8 mouse cellular contexts compared by ENCODE assay signal in the genomic region with DNA sequence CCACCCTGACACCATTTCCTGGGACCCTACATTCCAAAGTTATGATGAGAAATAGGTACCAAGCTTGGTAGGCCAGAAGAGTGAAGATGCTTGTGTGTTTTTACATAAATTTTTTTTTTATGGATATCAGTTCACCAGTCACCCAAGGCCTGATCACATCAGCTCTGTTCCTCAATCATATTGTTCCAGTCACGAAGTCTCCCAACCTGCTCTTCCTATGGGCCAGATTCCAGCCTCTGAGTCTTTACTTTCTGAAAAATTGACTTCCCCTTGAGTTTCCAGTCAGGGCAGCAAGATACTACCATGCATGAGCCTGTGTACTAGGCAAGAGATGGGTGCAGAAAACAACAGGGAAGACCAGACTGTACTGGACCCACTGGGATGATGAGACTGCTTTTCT. TPM values are rescaled to one million over a fixed set of nuclear protein-coding genes. Genes with fewer than 3 reads are reported as not detected.
DNase-seq lines count a peak whose midpoint lies in the region; ATAC-seq and TF ChIP-seq lines count a peak whose summit lies in the region.

A gene (minus strand): TSS at position 101 of the 400 bp plus-strand sequence.

- peaks cover 13% of the 10 kb centered on the region; the same call in 1 of the 2 replicates for H3K4me1 ChIP-seq in lung, postnatal 0 days (ENCODE audit: insufficient read depth, low read depth, low read length)
- peaks cover 32% of the 10 kb centered on the region for H3K4me1 ChIP-seq in embryonic facial prominence, embryonic 15.5 days
- H3K4me1 ChIP-seq in heart, postnatal 0 days (ENCODE audit: control insufficient read depth, insufficient read depth), result peaks cover 26% of the 10 kb centered on the region
- peaks cover 33% of the 10 kb centered on the region for H3K4me1 ChIP-seq in limb, embryonic 10.5 days
- peaks cover 33% of the 10 kb centered on the region for H3K4me1 ChIP-seq in neural tube, embryonic 15.5 days

- no peaks in the 10 kb centered on the region for H3K9me3 ChIP-seq in lung, postnatal 0 days (ENCODE audit: low read length)
- no peaks in the 10 kb centered on the region for H3K9me3 ChIP-seq in embryonic facial prominence, embryonic 15.5 days (replicated peaks)
- no peaks in the 10 kb centered on the region for H3K9me3 ChIP-seq in heart, postnatal 0 days (replicated peaks; ENCODE audit: control insufficient read depth, low read length)
- no peaks in the 10 kb centered on the region for H3K9me3 ChIP-seq in limb, embryonic 10.5 days (replicated peaks)
- no peaks in the 10 kb centered on the region for H3K9me3 ChIP-seq in neural tube, embryonic 15.5 days (replicated peaks)

- H3K4me3 ChIP-seq in lung, postnatal 0 days (ENCODE audit: low read depth, low read length), result peak within 1 kb of the TSS; percentile 80
- H3K4me3 ChIP-seq in embryonic facial prominence, embryonic 15.5 days (replicated peaks), result peak within 1 kb of the TSS; percentile 57
- peak within 1 kb of the TSS; percentile 89 for H3K4me3 ChIP-seq in heart, postnatal 0 days (ENCODE audit: low read depth, low read length)
- H3K4me3 ChIP-seq in limb, embryonic 10.5 days, result peak within 1 kb of the TSS; percentile 93
- peak within 1 kb of the TSS; percentile 93 for H3K4me3 ChIP-seq in neural tube, embryonic 15.5 days (replicated peaks)

- ATAC-seq in lung, postnatal 0 days, result no peak
- ATAC-seq in embryonic facial prominence, embryonic 15.5 days (ENCODE audit: insufficient number of reproducible peaks, low FRiP score, low TSS enrichment, low read depth), result no peak
- no peak for ATAC-seq in heart, postnatal 0 days (ENCODE audit: insufficient read depth, low read depth)
- no peak for ATAC-seq in neural tube, embryonic 15.5 days (ENCODE audit: low FRiP score)

- no peak for TF ChIP-seq CTCF in lung, postnatal 0 days (IDR thresholded peaks at IDR 0.05)
- no peak for TF ChIP-seq CTCF in heart, postnatal 0 days (IDR thresholded peaks at IDR 0.05; ENCODE audit: low read depth)

- no peaks in the 10 kb centered on the region for H3K27me3 ChIP-seq in lung, postnatal 0 days (replicated peaks; ENCODE audit: insufficient read depth, low read length)
- H3K27me3 ChIP-seq in embryonic facial prominence, embryonic 15.5 days, result no peaks in the 10 kb centered on the region
- H3K27me3 ChIP-seq in heart, postnatal 0 days (ENCODE audit: control insufficient read depth, insufficient read depth, low read length), result no peaks in the 10 kb centered on the region
- H3K27me3 ChIP-seq in limb, embryonic 10.5 days (ENCODE audit: low read depth, poor library complexity, severe bottlenecking), result no peaks in the 10 kb centered on the region
- no peaks in the 10 kb centered on the region for H3K27me3 ChIP-seq in neural tube, embryonic 15.5 days (replicated peaks)

- H3K27ac ChIP-seq in lung, postnatal 0 days (ENCODE audit: low read length), result 0 out of 2 replicates have a peak within 1 kb of the TSS, but pooled peaks have one; percentile 47
- peak within 1 kb of the TSS; percentile 65; the same call in 1 of the 2 replicates for H3K27ac ChIP-seq in embryonic facial prominence, embryonic 15.5 days (replicated peaks)
- peak within 1 kb of the TSS; percentile 49 for H3K27ac ChIP-seq in heart, postnatal 0 days (ENCODE audit: low read depth)
- peak within 1 kb of the TSS; percentile 99; the same call in 1 of the 2 replicates for H3K27ac ChIP-seq in limb, embryonic 10.5 days
- peak within 1 kb of the TSS; percentile 98 for H3K27ac ChIP-seq in neural tube, embryonic 15.5 days (replicated peaks)

- DNase-seq in lung, postnatal 0 days (ENCODE audit: low spot score), result no peak
- no peak for DNase-seq in lung, postnatal 10 days
- no peak for DNase-seq in heart, postnatal 0 days (ENCODE audit: low spot score)
- DNase-seq in limb, embryonic 10.5 days (ENCODE audit: low spot score), result no peak
- no peak for DNase-seq in ovary, adult 18-20 months (ENCODE audit: low spot score)
- DNase-seq in spleen, postnatal 14 days (ENCODE audit: low spot score in 2 of 2), result no peak

- peak within 1 kb of the TSS; percentile 64 for H3K4me2 ChIP-seq in lung, postnatal 0 days (replicated peaks; ENCODE audit: low read depth, low read length)
- peak within 1 kb of the TSS; percentile 82 for H3K4me2 ChIP-seq in embryonic facial prominence, embryonic 15.5 days (replicated peaks)
- H3K4me2 ChIP-seq in heart, postnatal 0 days (ENCODE audit: low read depth, low read length), result peak within 1 kb of the TSS; percentile 95
- H3K4me2 ChIP-seq in neural tube, embryonic 15.5 days, result peak within 1 kb of the TSS; percentile 92

- WGBS in lung, postnatal 0 days, result 76% methylated on average over 1 of the region's 1 CpGs
- WGBS in embryonic facial prominence, embryonic 15.5 days, result 82% methylated on average over 1 of the region's 1 CpGs
- WGBS in heart, postnatal 0 days, result 71% methylated on average over 1 of the region's 1 CpGs
- 91% methylated on average over 1 of the region's 1 CpGs for WGBS in limb, embryonic 10.5 days
- WGBS in neural tube, embryonic 15.5 days, result 97% methylated on average over 1 of the region's 1 CpGs

- H3K36me3 ChIP-seq in lung, postnatal 0 days (ENCODE audit: insufficient read depth, low read length), result peaks cover 2% of the 10 kb centered on the region; the same call in 1 of the 2 replicates
- H3K36me3 ChIP-seq in embryonic facial prominence, embryonic 15.5 days, result no peaks in the 10 kb centered on the region
- peaks cover 14% of the 10 kb centered on the region; the same call in 1 of the 2 replicates for H3K36me3 ChIP-seq in heart, postnatal 0 days (replicated peaks; ENCODE audit: control insufficient read depth, insufficient read depth, low read length)
- peaks cover 25% of the 10 kb centered on the region for H3K36me3 ChIP-seq in limb, embryonic 10.5 days
- peaks cover 8% of the 10 kb centered on the region for H3K36me3 ChIP-seq in neural tube, embryonic 15.5 days

- no peak for TF ChIP-seq EP300 in lung, postnatal 0 days (IDR thresholded peaks at IDR 0.05)
- no peak for TF ChIP-seq EP300 in heart, postnatal 0 days (IDR thresholded peaks at IDR 0.05; ENCODE audit: low read depth)

- peak within 1 kb of the TSS; percentile 96; the same call in 1 of the 2 replicates for H3K9ac ChIP-seq in lung, postnatal 0 days (replicated peaks; ENCODE audit: low read depth)
- peak within 1 kb of the TSS; percentile 22; the same call in 1 of the 2 replicates for H3K9ac ChIP-seq in embryonic facial prominence, embryonic 15.5 days
- peak within 1 kb of the TSS; percentile 98; the same call in 1 of the 2 replicates for H3K9ac ChIP-seq in heart, postnatal 0 days (replicated peaks; ENCODE audit: low read depth, low read length)
- H3K9ac ChIP-seq in neural tube, embryonic 15.5 days (replicated peaks), result peak within 1 kb of the TSS; percentile 50

RNA-seq across cellular contexts. Expression of the gene that starts here (rescaled TPM):
- polyA plus RNA-seq in lung, postnatal 0 days (2015; fragmentation: Nextera tagmentation; extraction: Ambion mirVana), result 112 and 146 TPM in 2 replicates
- 281 and 283 TPM in 2 replicates for polyA plus RNA-seq in embryonic facial prominence, embryonic 15.5 days (2015; fragmentation: Nextera tagmentation; extraction: Ambion mirVana)
- 47.1 and 54.3 TPM in 2 replicates for total RNA-seq in heart, postnatal 0 days (2014; rRNA removed; ENCODE audit: low replicate concordance)
- 139 and 151 TPM in 2 replicates for polyA plus RNA-seq in heart, postnatal 0 days (2015; fragmentation: Nextera tagmentation; extraction: Ambion mirVana)
- 481 and 555 TPM in 2 replicates for polyA plus RNA-seq in limb, embryonic 10.5 days (2016; fragmentation: Nextera tagmentation; extraction: Ambion mirVana)
- polyA plus RNA-seq in neural tube, embryonic 15.5 days (2015; fragmentation: Nextera tagmentation; extraction: Ambion mirVana), result 161 and 203 TPM in 2 replicates

Comparison
In these comparisons a context has a peak if more than half of its experiments do, and no peak if none do; other contexts are left out.
1. H3K27ac ChIP-seq: peak in every context shown above with its lines; median percentile 99 in limb, embryonic 10.5 days; 98 in neural tube, embryonic 15.5 days; 65 in embryonic facial prominence, embryonic 15.5 days; 49 in heart, postnatal 0 days; 47 in lung, postnatal 0 days.
2. H3K9ac ChIP-seq: peak in every context shown above with its lines; median percentile 98 in heart, postnatal 0 days; 96 in lung, postnatal 0 days; 50 in neural tube, embryonic 15.5 days; 22 in embryonic facial prominence, embryonic 15.5 days.